Mouse (Mus musculus) colon, adult 2 months (tissue): Measurements from ENCODE around the gene Trappc5. TPM values are rescaled to one million over a fixed set of nuclear protein-coding genes. Genes with fewer than 3 reads are reported as not detected.

ENCODE experiments used
- polyA plus RNA-seq: library from polyadenylated mRNA; depleted of rRNA; stranded (reverse); fragments of >200 nt; gene quantifications from 2 replicates; pipeline ENCODE4 v1.2.3, GENCODE M21; 2012; rRNA removed

Gene Trappc5
- polyA plus RNA-seq: 25.1 and 37.8 TPM in 2 replicates

DNA sequence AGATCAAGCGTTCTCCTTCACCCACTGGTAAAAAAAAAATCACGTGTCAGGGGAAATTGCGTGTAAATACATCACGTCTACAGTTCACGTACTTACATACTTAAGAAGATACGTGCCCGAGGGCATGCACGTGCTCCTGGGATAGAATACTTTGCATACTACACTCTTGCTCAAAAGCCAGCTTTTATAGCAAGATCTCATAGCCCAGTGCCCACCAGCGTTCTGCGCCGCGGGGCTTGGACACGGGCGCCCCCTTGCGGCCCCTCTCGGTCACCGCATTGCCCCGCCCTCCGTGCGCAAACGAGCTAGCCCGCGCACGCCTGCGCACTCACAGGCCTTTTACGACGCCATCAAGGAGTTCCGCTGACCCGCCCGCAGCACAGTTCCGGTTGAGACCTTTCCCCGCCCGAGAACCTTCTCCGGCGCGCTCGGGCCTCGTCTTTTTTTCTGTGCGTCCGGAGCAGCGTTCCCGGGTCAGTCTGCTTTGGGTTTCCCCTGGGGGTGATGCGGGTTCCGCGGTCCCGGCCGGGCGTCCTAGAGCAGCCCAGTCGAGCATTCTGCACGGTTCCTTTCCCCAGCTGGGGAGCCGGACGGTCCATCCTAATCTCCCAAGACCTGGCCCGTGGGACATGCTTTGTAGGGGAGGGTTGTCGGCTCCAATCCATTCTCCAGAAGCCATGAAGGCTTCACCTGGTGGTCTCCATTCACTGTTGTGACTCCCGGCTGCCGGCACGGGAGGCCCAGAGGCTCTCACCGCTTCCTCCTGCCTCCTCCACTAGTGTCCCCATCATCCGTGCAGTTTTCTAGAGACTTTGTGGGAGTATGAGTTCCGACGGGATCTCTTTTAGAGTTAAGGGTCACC lies at the start of gene Trappc5:
TSS of gene Trappc5 (plus strand) at position 169 of the 862 bp plus-strand sequence.

DNA sequence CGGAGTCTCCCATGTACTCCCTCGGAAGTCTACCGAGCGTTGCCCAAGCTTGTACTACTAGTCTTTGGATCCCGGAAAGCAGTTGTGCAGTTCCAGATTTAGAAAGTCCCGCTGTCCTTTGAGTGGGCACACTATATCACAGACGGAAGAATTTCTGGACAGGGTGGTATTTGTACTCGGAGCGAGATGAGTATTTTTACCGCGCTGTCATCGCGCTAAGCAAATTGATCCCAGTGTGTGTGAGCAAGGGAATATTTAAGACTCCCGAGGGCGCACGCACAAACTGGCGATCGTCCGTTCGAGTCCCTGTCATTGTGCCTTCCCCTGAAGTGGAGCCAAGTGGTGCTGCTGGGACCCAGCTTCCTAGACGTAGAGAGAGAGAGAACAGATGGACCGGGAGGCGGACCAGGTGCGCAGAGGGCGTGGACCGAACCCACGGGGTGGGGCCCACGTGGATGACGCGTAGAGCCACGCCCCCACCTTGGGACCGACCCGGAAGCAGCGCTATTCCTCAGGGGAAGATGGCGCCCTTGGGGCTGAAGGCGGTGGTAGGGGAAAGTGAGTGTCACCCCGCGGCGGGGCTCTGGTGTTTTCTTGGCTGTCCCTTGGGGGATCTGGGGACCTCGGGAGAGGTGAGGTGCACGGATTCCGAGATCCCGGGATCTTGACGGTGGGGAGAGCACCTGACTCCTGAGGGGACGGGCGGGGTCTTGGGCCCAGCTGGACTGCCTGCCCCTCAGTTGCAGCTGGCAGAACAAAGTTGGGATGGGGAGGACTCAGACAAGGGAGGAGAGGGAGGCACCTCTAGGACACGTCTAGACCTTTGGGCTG lies 45.2 kb upstream of the Trappc5 start, which contains the start of gene Stxbp2:
TSS of gene Stxbp2 (plus strand) at position 309 of the 831 bp plus-strand sequence.

DNA sequence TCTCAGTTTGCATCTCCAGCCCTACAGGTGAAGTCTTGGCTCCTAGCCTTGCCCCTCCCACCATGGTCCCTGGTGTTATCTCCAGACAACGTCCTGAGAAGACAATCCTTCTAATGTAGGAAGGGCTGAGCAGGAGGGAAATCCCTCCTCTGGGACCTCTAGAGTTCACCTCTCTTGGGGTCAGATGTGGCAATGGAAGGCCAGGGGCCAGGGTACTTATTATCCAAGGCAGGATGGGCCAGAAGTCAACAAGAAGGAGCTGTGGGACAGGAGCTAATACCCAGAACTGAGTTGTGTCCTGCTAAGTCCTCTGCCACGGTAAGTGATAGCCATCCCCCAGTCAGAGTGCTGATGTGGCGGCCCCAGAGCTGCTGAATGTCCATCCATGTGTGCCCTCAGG lies 20.6 kb upstream of the Trappc5 start, which contains the start of gene Retn:
TSS of gene Retn (plus strand) at position 245 of the 400 bp plus-strand sequence.

DNA sequence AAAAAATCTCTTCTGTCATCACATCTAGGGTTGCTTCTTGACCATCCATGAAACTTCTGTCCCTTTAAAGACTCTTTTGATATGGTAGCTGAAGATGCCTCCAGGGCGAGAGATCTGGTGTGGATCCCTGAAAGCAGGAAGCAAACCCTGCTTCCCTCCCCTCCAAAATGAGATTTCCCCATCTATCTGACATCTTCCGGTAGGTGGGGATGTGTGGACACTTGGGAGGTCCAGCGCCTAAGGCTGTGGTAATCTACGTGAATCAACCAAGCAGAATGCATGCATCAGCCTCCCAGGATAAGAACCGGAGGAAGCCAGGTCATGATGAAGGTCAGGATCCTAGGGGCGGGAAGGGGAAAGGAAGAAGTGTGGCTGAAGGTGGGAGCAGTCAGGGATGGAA lies 10.6 kb upstream of the Trappc5 start, which contains the start of gene Mcemp1:
TSS of gene Mcemp1 (plus strand) at position 248 of the 400 bp plus-strand sequence.

DNA sequence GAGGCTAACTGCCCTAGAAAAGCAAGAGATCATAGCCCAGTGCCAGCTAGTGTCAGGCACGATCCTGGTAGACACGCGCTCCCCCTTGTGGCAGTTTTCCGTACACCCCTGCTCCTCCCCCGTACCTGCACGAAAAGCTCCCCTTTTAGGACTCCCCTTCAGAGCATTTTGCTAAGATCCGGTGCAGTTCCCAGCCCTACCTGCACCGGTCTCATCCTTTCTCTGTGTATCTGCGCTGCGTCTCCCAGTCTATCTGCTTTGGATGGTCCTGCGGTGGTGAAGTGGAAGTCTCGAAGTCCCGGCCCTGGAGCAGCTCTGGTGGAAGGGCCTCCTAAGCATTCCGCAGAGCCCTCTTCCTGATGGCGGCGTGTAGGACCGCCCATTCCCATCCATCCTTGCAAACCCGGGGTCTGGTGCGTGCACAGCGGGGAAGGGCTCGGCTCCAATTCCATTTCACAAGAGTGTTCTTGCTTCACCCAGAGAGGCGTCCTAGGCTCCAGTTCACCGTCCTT lies 4.1 kb upstream of the Trappc5 start, which contains the start of gene Fcor:
TSS of gene Fcor (minus strand) at position 383 of the 512 bp plus-strand sequence.

DNA sequence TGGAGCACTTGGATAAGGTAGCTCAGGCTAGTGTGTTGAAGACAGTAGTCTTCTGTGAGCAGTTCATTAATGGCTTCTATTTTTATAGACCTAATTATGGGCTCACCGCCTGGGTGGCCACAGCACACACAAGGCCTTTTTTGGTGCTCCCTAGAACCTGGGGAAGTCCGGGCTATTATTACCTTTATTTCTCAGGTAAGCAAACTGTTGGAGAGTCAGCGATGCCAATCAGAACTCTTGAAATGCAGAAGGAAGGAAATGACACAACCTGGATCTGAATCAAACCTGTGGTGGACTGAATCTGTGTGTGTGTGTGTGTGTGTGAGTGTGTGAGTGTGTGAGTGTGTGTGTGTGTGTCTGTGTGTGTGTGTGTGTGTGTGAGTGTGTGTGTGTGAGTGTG lies 18.0 kb downstream of the Trappc5 start, which contains the start of gene Fcer2a:
TSS of gene Fcer2a (minus strand) at position 55 of the 400 bp plus-strand sequence.

DNA sequence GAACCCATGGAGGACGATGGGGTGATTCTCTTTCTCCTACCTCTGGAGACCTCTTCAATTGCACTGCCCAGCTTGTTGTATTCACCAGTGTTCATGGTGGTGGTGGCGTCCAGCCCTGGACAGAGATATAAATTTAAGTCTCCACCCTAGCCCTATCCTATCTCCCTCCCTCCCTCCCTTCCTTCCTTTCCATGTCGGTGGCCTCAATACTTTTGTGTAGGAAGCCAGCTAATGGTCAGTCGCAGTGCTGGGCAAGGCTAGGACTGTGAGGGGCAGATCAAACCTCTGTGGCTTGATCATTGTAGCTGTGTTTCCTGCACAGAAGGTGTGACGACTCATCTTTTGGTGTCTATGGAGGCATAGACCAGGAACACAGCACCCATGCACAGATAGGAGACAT lies 44.5 kb downstream of the Trappc5 start, which contains the start of gene Clec4g:
TSS of gene Clec4g (minus strand) at position 101 of the 400 bp plus-strand sequence.

Other genes starting within 250 kb of the Trappc5 start
- gene Pex11g, start 208.6 kb upstream of the Trappc5 start, polyA plus RNA-seq: 14.6 and 17.2 TPM in 2 replicates
- 0.19 TPM in 1 of 2 replicates, not detected in the other for gene Tex45, start 205.4 kb upstream of the Trappc5 start, polyA plus RNA-seq
- gene Zfp358, start 183.2 kb upstream of the Trappc5 start, polyA plus RNA-seq: 47.9 and 52.0 TPM in 2 replicates
- 326 and 619 TPM in 2 replicates for gene Mcoln1, start 175.8 kb upstream of the Trappc5 start, polyA plus RNA-seq
- 73.1 and 77.5 TPM in 2 replicates for gene Pnpla6, start 160.9 kb upstream of the Trappc5 start, polyA plus RNA-seq
- 0.12 and 4.0 TPM in 2 replicates for gene C330021F23Rik, start 108.3 kb upstream of the Trappc5 start, polyA plus RNA-seq
- gene Camsap3, start 89.0 kb upstream of the Trappc5 start, polyA plus RNA-seq: 93.5 and 97.2 TPM in 2 replicates
- 48.7 and 54.3 TPM in 2 replicates for gene Xab2, start 55.0 kb upstream of the Trappc5 start, polyA plus RNA-seq
- gene Pet100, start 54.8 kb upstream of the Trappc5 start, polyA plus RNA-seq: 3.6 and 4.7 TPM in 2 replicates
- not detected in 2 replicates for gene Pcp2, start 50.8 kb upstream of the Trappc5 start, polyA plus RNA-seq
- gene Stxbp2, start 45.3 kb upstream of the Trappc5 start, polyA plus RNA-seq: 222 and 231 TPM in 2 replicates
- gene Retn, start 20.5 kb upstream of the Trappc5 start, polyA plus RNA-seq: 3.7 and 5.5 TPM in 2 replicates
- 0.33 and 0.41 TPM in 2 replicates for gene Mcemp1, start 10.5 kb upstream of the Trappc5 start, polyA plus RNA-seq
- gene Fcor, start 3.9 kb upstream of the Trappc5 start, polyA plus RNA-seq: 0.50 and 4.1 TPM in 2 replicates
- 1.3 and 1.8 TPM in 2 replicates for gene Fcer2a, start 17.9 kb downstream of the Trappc5 start, polyA plus RNA-seq
- gene Clec4g, start 44.4 kb downstream of the Trappc5 start, polyA plus RNA-seq: not detected in 2 replicates
- 0.93 TPM in 1 of 2 replicates, not detected in the other for gene Cd209a, start 72.7 kb downstream of the Trappc5 start, polyA plus RNA-seq
- gene Cd209e, start 178.0 kb downstream of the Trappc5 start, polyA plus RNA-seq: not detected in 2 replicates
- 0.30 TPM in 1 of 2 replicates, not detected in the other for gene Cd209d, start 202.3 kb downstream of the Trappc5 start, polyA plus RNA-seq